Mouse (Mus musculus): ENCODE measurements at regions not wholly inside any gene's neighbourhood (a gene's known extent, or its start where the extent isn't known, plus 50 kb on each side); places are given as distances from the start of the nearest gene placed in this dataset.
"Not testable (repeated sequence)": the region's sequence is repeated elsewhere in the genome, so short reads cannot be mapped to it uniquely, and the experiment has no call there.

DNA sequence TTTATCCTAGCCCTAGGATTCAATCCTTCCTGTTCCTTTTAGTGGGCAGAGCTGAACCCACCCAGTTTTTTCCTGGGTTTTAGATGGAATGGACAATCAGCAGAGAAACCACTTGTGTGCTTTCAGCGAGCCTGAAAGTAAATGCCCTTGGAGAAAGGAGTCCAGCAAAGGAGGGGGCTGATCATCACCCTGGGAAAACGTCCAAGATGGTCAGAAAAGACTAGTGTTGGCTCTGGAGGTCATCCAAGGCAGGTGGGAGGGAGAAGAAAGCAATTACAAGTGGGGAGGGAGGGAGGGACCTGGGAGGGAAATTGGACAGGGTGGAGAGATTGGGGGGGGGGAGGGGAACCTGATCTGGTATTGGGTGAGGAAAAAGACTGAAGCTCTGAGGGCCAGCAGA is 55.6 kb upstream of the Zfp366 start:
- DNase-seq (ENCODE audit: low read depth, low spot score): no peak

DNA sequence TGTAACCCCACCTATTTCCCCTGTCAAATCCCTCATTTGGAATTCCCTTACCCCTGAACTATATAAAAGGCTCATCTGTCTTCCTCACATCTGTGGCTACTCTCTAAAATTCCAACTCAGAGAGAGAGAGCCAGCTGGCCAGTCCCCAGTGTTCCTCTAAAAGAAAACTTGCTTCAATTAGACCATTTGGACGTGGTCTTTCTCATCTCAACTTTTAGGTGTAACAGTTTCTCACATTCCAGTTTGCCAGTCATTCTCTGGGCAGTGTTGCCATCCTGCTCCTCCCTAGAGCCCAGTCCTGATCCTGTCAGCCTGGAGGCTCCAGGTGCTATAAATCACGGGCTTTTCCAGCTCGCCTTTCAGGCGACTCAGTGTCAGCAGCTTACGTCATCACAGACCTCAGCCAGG is 56.3 kb upstream of the Zfp366 start:
- no peak for DNase-seq (ENCODE audit: low read depth, low spot score)

DNA sequence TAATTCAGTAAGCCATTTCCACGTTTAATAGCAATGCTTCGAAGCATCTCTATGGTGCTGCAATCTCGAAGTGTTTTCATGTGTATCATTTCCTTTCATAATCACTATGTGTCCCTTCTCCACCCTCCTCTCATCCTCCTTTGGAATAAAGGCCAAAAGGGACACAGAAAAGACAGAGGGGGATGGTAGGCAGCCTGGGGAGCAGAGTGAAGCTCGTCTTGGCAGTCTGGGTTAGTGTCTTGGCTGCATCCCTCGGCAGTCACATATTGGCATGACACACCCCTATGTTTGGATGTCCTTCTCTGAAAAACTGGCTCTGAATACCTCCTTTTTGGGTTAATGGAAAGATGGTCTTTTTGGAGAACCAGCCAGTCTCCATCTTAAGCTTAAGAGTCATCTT is 56.9 kb upstream of the Zfp366 start:
- DNase-seq (ENCODE audit: low read depth, low spot score): no peak

DNA sequence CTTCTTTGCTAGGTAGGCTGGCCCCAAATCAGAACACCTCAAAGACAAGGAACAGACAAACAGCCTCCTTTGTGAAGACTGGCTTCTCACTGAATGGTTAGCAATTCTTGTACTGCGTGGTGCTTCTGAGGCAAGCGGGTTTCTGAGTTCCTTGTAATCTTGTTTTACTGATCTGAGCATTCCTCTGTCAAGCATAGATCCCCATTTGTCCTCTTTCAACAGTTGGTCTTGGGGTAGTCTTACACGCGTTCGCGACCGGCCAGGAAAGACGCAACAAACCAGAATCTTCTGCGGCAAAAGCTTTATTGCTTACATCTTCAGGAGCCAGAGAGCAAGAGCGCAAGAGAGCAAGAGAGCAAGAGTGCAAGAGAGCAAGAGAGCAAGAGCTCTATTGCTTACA is 57.7 kb upstream of the Zfp366 start:
- not testable (repeated sequence) for DNase-seq (ENCODE audit: low read depth, low spot score)

DNA sequence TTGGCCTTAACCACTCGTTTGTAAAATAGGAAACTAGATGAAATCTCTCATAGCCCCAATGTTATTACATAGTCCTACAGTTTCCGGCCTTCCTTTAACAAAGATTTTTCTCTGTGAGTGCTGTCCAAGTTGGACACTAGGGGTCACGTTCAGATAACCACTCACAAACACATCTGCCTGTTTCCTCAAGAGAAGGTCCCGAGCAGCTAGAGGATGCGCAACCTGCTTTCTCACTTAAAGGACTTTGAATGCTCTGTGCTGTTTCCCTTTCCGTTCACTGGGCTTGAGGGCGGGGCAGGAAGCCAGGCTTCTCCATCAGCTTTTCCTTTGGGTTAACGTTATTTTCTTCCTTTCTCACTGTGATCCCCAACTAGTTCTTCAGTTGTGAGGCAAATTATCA is 58.1 kb upstream of the Zfp366 start:
- no peak for DNase-seq (ENCODE audit: low read depth, low spot score)

DNA sequence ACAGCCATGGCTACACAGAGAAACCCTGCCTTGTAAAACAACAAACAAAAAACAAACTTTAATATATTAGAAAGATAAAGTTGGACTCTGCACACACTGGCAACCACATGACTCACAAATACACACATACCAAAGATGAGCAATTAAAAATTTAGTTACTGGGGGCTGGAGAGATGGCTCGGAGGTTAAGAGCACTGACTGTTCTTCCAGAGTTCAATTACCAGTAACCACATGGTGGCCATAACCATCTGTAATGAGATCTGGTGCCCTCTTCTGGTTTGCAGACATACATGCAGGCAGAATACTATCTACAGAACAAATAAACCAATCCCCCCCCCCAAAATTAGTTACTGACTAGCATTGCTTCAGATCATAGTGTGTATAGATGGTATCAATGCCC is 58.7 kb upstream of the Zfp366 start:
- DNase-seq (ENCODE audit: low read depth, low spot score): no peak

DNA sequence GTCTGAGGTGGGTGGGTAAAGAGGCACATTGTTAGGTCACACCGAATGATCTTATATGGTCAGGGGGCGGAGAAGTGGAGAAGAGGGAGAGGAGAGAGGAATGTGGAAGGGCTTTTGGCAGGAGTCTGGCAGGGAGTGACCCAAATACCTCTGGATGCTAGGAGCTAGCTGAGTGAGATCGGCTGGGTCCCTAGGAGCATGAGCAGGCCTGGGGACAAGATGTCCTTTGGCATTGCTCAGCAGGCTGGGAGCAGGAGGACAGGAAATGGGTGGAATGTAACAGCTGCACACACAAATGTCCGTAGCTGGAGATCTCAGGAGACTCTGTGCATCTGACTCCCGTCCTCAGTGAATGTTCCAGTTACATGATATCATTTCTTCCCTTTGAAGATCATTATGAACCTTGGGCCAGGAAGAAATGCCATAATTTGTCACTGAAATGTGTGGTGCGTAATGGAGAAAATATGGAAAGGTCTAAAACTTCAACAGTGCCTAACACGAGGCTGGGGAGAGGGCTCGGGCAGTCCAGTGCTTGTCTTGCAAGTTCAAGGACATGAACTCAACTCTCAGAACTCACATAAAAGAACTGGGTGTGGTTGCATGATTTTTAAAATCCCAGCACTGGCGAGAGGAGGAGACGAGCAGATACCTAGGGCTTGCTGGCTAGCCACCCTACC is 59.6 kb upstream of the Zfp366 start:
- DNase-seq (ENCODE audit: low read depth, low spot score): no peak

DNA sequence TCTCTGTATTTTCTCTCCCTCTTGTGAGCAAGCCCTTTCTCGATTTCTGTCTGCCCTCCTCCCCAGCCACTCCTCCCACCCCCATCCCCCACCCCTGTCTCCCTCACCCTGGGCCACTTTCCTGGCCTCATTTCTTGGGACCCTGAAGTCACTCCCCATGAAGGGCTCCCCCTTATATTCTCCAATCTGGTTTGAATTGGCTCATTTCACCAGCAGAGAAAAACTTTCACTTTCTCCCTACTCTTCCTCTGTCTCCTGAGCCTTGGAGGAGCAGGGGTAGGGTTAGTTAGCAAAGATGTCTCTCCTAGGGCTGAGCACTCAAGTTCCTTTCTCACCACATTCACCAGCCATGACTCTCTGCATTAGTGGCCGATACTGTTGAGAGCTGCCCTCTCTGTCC is 60.5 kb upstream of the Zfp366 start:
- no peak for DNase-seq (ENCODE audit: low read depth, low spot score)

DNA sequence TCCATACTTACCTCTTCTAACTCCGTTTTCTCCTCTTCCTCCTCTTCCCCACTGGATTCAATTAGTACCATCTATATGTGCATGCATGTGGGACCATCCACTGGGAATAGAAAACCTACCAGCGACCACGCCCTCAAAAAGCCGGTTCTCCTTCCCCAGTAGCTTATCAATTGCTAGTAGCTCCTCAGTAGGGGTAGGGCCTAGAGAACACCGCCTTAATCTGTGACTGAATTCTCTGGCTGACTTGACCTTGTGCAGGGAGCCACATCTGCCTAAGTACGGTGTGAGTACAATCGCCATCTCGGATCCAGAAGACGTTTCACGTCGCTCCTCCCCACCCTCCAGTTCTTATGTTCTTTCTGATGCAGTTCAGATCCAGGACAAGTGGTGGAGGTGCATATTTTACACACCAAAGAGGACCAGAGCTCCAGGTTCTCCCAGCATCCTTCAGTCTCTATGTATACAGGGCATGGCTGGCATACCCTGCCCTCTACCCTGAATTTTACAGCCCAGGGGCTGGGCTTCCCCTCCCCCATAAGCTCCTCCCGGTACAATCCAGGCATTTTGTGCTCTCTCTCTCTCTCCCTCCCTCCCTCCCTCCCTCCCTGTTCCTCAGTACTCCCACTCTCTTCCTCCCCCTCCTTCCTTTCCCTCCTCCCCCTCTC is 61.0 kb upstream of the Zfp366 start:
- no peak for DNase-seq (ENCODE audit: low read depth, low spot score)

DNA sequence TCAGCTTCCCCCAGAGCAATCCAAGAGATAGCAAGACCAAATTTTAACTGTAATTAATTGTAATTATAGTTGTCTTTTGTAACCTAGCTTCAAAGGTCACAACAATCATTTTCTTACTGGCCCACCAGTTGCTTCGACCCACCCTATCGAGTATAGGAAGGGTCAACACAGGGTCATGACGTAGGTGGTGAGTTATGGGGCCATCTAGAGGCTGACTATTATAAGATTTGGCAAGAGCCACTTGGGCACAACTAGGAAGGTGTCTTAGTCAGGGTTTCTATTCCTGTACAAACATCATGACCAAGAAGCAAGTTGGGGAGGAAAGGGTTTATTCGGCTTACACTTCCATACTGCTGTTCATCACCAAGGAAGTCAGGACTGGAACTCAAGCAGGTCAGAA is 62.1 kb upstream of the Zfp366 start:
- not testable (repeated sequence) for DNase-seq (ENCODE audit: low read depth, low spot score)

DNA sequence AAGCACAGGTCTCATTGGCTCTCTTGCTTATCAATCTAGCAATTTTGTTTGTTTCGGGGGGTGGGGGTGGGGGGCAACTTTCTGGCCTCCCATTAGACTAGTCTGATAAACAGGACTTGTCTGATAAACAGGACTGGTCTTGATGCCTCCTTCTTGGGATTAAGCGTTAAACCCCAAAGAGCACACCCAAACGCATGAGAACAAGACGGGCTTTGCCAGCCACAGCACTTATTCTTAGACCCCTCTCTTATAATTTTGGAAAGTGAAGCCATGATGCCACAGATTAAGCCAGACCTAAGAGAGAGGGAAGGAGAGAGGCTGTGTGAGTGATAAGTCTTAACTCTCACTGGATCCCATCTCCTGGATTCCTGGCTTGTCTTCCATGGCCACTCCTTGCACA is 63.5 kb upstream of the Zfp366 start:
- no peak for DNase-seq (ENCODE audit: low read depth, low spot score)

DNA sequence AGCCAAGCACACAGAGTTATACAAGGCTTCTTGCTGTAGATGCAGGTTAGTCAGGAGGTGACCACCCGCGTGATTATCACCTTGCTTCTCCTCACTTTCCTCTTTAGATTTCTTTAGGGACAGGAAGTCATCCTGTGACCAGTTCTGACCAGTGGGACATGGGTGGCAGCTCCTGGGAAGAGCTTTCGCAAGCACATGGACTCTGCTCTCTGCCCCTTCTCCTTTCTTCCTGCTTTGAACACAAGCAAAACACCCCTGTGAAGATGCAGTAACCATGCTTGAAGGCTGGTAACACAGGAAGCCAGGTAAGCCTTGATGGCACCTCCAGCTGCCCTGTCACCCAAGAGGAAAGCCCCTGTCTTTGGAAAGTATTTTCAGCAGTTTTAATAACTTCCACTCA is 64.7 kb upstream of the Zfp366 start:
- DNase-seq (ENCODE audit: low read depth, low spot score): no peak

DNA sequence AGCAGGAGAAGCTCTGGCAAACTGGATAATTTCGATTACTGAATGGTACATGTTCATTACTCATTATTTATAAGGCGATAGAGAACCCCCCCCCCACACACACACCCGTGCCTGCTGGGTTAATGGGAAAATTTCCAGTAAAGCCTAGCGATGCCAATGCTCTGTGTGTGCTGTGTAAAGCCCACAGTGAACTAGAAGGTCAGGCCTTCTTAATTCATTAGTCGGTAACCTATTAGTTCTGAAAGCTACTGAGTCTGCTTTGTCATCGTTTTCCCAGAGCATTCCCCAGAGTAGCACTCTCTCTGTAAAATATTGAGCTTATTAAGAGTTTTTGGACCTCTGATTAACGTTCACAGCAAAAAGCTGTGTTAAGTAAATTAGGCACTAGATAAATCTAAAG is 65.7 kb upstream of the Zfp366 start:
- no peak for DNase-seq (ENCODE audit: low read depth, low spot score)

DNA sequence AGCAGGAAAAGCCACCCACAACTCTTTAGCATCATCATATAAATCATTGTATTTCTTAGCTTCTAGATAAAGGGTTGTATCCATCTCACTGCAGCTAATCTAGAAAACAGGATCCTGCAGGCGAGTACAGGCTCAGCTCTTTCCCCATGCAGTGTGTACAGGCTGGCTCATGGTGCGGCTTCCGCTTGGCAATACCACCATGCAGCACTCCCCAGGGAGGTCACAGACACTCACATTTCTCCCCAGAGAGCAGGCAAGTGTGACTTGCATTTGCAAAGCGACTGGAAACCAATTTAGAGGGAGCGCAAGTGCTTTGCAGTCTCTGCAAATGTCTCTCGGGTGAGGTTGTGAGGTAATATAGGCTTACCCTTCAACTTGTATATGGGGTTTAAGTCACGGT is 69.1 kb upstream of the Zfp366 start:
- no peak for DNase-seq (ENCODE audit: low read depth, low spot score)

DNA sequence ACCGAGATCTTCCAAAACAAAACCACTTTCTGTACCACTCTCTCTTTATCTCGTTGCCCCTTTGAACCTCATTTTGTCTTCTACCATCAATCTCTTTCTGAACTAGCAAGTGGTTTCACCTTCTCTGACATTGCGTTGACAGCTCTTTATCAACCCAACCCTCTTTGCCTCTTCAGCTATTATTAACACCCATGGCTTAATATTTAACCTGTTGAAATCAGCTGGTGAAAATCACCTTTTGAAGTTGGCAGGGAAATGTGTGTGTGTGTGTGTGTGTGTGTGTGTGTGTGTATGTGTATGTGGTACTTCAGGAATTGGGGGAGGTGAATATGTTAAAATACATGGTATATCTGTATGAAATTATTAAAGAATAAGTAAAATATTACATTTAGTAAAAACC is 70.1 kb upstream of the Zfp366 start:
- DNase-seq (ENCODE audit: low read depth, low spot score): no peak

DNA sequence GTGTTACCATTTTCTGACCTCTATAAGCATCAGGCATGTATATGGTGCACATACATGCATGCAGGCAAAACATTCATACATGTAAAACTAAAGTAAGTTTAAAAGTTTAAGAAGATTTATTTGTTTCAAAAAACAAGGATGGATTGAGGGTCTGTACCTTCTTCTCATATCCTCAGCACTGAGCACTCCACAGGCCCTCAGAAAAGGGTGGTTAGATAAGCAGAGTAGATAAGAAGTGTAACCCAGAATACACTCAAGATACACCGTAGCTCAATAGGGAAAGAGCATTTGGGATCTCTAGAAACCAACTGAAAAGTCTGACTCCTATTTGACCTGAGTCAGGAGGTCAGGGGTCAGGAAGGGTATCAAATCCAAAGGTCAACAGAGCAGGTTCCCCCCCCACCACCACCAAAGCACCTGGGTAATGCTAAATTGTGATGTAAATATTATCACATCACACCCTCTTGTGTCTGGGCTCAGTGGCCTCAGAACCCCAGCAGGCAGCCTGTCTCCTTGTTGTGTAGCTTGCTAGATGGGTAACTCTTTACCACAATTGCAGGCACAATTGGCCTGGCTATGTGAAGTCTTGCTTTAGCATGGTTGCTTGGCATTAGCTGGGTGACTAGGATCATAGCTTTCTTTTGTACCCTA is 72.8 kb upstream of the Zfp366 start:
- no peak for DNase-seq (ENCODE audit: low read depth, low spot score)

DNA sequence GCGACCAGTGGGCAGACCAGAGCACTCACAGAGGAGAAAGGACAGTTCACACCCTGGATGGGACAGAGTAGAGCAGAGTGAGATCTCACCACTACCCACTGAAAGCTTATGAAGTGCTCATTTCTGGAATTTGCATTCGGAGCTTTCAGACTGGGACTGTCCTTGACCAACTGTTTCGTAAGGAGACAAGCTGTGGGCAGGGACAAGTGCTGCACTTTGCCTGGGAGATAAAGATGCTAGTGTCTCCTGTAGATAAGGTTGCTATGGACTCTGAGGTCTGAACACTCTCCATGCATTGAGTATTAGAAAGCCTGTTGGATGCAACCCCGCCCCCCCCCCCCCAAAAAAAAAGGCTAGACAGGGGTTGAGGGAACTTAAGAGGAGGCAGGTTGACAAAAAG is 76.6 kb upstream of the Zfp366 start:
- DNase-seq (ENCODE audit: low read depth, low spot score): no peak

DNA sequence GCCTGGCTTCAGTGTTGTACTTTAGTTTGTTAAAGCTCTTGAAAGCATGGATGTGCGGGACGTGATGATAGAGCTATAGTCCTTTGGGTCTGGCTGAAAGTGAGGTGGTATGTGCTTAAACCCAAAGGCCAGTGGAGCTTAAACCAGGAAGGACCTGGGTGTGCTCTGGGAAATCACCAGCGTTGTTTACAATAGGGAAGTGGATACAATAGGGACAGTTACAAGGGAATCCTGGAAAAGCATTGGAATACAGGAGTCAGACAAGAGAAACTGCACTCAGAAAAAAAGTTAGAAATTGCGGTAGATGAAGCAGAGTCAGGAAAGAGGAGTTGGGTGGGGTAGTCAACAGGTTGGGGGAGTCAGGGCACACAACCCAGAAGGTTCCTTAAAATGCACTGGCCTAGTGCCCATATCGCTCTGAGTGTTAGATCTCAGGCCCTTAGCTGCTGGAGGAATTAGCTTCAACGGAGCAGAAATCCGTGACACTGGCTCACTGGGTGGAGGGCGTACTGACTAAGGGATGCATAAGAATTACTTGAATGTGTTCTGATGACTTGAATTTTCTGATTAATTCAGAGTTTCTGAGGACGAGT is 82.4 kb upstream of the Zfp366 start:
- DNase-seq (ENCODE audit: low read depth, low spot score): no peak

DNA sequence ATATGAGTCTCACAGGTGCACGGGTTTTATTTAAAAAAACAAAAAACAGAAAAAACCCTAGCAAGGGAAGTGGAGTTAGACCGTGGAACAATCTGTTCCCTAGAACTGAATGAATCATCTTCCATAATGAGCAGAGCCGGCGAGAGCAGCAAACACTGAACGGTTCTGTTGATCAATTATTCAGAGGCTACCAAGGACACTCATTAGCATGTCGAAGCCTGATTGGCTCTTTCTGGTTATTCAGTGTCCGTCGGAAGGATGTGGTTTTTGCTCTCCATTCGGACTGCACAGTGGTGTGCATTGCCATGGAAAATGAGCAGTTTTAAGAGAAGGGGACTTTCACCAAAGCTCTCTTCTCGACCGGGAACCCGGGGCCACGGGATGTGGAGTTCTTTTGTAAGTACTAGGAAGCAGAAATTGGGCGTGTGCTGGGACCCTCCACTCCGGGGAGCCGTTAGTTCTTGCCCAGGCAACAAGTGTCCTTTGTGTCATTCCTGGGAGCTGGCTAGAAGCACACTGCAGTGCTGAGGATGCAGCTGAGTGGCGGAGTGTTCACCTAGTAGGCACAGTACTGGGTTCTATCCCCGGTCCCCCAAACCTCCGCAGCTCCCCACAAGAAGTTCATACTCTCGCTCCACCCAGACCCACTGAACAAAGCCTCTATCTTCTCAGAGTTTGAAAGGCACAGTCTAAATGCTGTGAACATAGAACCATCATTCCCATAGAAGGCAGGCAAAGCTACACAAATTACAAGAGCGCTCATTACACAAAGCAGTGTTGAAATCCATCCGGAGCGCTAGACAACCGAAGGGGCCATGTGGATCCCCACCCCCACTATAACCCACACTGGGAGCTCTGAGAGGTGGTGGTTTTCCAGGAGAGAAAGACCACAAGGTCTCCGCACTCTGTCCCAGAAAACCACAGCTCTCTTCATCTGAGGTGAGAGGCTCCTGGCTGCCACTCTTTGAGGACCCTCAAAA is 83.9 kb upstream of the Zfp366 start:
- DNase-seq (ENCODE audit: low read depth, low spot score): no peak

DNA sequence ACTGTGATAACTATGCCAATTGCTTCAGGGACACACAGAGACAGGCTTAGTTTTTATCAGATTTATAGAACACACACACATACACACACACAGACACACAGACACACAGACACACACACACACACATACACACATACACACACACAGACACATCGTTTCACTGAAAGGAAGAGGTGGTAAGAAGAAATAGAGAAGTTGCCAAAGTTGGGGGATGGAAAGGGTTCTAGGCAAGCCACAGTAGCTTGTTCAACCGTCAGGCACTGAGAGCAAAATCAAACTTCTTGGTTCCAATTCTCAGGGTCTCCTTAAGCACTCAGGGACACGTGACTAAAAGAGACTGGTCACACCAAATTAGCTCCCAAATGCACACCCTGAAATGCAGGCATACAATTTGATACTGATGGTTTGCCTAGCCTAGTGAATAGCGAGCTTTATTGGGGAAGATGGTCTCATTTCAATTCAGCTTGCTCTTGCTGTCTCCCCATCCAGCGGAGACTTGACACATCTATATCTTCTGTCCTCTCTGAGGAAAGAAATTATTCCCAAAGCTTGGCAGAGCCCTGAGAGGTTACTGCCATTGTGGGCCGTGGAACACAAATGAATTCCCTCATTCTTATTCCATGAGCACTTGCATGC is 84.7 kb upstream of the Zfp366 start:
- no peak for DNase-seq (ENCODE audit: low read depth, low spot score)

DNA sequence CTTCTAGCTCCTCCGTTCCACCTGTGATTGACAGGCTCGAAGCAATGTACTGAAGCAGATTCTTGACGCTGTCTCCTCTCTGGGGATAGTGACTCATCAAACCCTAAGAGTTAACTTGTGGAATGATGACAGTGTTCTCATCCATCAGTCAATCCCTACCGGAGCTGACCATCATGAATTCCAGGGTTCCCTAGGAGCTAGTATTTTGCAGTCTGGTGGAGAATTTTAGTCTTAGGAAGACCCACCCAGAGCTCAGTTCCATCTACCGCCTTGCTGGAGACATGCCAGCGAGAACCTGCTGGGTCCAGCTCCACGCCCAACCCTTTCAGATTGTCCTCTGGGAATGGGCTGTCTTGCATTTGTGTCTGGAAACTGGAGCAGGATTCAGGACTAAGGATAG is 85.4 kb upstream of the Zfp366 start:
- no peak for DNase-seq (ENCODE audit: low read depth, low spot score)

All from WW6 (cell line).